Mouse (Mus musculus): Measurements from ENCODE around the gene Faf1.
"Not testable (repeated sequence)": the region's sequence is repeated elsewhere in the genome, so short reads cannot be mapped to it uniquely, and the experiment has no call there.

Faf1 gene

DNA sequence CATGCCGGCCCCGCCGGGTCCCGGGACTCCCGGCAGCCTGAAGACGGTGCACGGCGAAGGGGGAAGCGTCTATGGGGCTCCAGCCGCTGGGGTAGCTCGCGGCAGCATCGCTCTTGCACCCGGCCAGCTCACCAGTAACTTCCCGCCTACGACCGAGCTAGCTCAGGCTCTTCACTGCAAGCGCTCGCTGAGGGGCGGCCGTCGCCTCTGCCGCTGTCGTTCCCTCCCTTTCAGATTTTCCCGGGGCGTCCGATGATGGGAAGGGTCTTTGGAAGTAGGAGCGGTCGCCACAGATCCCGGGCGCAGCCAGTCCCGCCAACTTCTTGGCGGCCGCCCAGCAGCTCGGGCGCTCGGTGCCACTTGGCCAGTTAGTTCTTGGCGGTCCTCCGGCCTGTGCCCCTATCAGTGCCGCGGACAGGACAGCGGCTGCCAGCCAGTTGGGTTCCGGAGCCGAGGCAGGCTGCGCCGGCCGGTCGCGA, 10.4 kb upstream of the Faf1 start:
- DNase-seq (ENCODE audit: low read depth), result no peak

DNA sequence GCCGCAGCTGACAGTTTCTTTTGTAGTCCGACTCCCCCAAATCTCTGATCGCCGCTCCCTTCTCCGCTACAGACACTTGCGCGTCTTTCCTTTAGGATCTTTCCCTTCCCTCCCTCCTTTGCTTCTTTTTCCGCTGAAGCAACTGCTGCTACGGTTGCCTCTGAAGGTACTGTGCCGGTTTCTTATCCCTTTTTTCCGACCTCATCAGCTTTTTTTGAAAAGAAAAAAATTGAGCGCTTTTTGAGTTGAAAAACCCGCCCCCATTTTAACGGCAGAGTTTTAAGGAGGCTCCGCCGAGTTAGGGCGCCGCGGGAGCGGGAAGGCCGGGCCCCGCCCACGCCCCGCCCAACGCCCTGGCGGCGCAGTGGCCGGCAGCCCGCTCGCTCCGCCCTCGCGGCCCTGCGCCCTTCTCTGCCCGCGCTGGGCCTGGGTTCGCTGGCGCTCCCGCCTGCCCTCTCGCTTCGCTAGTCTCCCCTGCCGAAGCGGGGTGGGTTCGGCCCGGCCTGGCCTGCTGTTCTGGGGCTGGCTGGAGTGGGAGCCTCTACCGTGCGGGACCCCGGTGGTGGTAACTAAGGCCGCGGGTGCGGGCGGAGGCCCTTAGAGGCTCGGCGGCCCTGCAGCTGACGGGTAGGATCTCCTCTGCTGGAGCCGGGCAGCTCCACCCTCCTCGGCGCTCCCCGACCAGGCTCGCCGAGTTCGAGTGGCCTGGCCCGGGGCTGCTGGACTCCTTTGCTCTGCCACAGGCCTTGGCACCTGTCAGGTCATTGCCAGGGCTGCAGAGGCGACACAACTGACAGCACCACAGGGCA, 9.7 kb upstream of the Faf1 start, which contains the start of gene Cdkn2c:
Gene Cdkn2c, minus strand, starts transcription at position 729 of the 809 bp plus-strand sequence.
- DNase-seq (ENCODE audit: low read depth), result peak; percentile 87

DNA sequence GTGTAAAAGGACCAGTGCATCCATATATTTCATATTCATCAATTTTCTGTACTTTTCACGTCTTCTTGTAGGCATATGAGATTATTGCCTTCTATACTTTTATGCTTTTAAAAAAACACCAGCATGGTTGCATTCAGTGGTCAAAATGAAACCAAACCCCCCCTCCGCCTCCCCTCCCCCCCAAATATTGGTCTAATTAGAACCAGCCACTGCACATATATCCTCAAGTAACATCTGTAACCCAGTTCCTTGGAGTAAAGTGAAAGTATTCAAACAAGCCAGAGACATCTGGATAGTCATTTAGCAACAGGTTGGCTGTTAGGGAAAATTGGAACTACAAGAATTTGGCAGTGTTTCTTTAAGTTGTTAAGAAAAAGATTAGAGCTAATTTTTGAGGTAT, 8.9 kb upstream of the Faf1 start:
- DNase-seq (ENCODE audit: low read depth), result peak; percentile 57

DNA sequence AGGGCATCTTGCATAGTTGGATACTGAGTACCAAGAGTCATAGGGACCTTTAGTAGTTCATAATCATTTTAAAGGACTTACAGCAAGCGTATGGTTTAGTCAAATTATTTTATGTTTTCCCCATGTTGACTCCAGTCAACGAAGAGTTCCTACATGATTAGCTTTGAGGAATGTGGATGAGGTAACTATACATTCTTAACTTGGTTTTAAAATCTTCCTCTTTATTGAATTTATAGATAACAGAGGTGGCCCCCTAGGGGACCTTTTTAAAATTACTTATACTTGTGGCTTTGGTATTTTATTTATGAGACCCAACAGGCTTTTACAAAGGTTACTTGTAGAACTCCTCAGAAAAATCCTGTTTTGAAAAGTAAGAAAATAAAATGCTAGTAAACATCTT, 6.2 kb upstream of the Faf1 start:
- DNase-seq (ENCODE audit: low read depth), result peak; percentile 77

DNA sequence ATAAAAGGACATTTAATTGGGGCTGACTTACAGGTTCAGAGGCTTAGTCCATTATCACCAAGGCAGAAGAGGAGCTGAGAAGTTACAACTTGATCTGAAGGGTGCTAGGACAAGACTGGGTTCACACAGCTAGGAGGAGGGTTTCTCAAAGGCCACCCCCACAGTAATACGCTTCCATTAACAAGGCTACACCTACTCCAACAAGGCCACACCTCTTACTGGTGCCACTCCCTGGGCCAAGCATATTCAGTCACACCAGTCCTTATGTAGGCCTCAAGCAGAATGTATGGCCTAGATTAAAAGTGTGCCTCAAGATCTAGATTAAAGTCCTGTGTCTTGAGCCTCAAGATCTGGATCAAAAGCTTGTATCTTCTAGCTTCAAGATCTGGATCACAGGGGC, 4.4 kb upstream of the Faf1 start:
- DNase-seq (ENCODE audit: low read depth), result no peak

DNA sequence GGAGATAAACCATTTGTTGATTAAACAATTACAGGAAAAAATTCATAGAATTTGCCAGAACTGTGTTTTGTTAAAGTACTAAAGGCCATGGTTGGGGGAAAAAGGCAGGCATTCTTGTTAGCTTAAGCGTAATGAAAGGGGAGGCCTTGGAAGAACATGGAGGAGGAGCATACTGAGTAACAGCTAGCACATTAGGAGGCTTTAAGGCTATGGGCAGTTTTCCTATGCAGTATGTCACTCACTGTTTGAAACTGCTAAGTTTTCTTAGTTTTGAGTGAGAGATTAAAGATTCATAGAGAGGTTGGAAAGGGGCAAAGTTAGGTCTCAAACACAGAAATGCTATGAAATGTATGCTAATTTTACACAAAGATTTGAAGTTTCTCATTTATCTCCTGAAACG, 2.3 kb upstream of the Faf1 start:
- DNase-seq (ENCODE audit: low read depth), result peak; percentile 66

DNA sequence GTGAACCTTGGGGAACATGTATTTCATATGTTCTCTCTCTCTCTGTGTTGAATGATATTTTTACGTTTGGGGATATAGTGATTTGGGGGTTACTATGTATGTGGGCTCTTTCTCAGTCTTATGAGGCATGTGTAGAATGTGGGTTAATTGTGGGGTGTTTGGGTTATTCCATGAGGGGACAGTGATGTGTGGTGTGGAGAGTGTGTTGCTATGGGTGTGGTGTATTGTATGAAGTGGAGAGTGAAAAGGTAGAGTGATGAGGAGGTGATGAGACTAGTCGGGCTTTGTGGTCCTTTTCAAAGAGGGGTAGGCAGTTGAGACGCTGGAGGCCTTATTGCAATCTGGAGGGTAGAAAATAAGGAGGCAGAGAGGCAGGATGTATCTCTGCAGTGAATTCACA, 833 bp downstream of the Faf1 start:
- DNase-seq (ENCODE audit: low read depth), result no peak

DNA sequence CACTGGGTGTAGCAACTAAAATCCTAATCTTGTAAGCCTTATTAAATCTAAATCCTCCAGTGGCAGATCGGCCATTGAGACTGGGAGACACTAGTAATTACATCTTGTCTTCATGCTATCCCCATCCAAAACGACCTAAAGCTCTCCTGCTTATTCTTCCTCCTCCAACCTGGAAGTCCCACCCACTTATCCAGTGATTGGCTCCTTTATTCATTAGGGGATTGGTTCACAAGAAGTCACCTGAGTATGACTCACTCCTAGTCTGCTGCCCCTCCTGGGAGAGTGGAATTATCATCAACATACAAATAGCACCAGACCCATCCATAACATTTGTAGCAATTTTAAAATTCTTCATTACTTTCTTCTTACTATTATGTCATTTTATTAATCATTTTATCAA, 7.2 kb downstream of the Faf1 start:
- DNase-seq (ENCODE audit: low read depth), result no peak

DNA sequence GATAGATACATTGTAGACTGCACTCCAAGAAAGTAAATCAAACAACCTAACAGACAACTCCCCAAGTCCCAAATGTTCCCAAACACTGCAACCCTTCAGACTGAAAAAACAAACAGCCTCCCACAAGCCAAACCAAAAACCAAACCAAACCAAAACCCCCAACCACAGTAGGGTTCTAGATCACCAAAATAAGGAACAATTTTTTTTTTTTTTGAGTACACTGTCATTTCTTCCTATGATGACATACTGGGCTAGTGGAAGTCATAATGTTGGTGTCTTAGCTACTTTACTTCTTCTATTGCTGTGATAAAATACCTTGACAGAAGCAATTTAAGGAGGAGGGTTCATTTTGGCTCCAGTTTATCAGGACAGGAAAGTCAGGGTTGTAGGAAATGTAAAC, 16.3 kb downstream of the Faf1 start:
- peak; percentile 36 for DNase-seq (ENCODE audit: low read depth)

DNA sequence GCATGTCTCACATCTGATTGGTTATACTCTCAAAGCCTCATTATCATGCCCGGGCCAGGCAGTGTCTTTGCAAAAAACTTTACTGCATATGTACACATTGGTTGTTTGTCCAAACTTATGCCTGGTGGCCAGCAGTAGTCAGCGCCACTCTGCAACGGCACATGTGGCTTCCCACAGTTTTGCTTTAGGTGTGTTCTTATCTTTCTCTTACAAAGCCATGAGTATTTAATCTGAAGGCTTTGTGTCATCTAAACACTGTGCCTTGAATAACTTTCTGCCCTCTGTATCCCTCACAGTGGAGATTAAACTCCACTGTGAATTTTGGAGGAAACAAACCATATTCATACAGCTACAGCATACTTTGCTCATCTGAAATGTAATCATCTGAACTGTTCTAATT, 24.3 kb downstream of the Faf1 start:
- DNase-seq (ENCODE audit: low read depth), result not testable (repeated sequence)

DNA sequence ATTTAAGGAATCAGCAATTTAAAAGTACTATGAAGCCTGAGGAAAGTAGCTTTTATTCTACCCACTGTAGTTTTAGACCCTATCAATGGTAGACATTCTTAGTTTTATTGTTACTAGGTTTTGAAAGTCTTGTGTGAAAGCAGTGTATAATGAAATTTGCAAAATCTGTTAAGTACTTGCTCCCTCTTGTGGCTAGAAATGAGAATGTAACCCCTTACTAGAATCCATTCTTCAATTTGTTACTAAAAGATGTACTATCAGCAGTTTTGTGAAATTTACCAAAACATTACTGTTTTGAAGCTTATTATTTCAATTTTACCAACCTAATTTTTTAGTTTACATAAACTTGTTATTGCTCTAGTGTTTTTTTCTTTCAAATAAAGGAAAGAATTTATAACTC, 27.2 kb downstream of the Faf1 start:
- DNase-seq (ENCODE audit: low read depth), result peak; percentile 80

DNA sequence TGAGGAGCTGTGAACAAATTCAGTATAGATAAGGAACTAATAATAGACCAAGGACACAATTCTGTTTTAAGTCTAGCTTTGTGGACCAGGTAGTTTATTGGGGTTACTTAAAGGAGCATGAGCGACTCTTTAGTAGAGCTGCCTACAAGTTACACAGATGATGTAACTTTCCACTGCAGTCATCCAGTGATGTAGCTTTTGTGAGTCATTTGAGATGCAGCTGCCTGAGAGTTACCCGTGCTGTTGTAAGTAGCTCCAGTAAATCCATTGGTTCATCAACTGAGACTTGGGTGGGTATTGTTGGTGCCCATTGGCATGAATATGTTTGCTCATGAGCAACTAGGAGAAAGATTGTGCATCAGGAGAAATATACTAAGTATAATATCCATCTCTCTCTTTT, 29.0 kb downstream of the Faf1 start:
- DNase-seq (ENCODE audit: low read depth), result peak; percentile 74

DNA sequence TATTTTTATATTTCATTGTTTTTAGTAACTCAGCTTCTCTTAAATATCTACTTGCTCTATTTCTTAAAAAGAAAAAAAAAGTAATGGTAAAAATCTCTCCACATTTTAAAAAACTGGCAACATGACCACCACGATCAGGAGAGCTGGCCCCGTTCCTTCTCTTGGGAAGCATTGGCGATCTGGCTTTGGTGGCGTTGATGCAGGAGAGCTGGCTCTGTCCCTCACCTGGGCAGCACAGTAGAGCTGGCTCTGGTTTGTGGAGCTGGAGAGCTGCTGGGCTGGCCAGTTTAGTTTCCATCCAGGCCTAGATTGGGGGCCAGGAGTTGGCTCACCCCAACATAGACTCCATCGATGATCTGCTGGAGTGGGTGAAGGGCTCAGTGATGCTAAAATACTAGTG, 42.9 kb downstream of the Faf1 start:
- no peak for DNase-seq (ENCODE audit: low read depth)

DNA sequence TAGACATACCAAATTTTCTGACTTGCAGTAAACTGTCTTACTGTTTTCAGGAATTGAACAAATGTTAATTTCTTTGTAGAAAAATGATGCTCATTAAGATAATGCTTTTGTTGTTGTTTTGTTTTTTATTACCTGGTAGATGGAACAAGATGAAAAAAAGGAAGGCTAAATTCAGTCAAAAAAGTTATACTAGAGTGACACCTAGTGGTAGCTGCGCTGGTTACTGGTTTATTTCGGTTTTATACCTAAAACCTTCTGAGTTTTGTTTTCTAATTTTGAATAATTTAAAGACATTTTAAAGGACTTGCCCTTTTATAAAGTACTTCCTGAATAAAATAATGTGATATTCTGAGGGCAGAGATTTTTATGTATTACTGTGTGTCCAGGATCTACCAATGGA, 52.9 kb downstream of the Faf1 start:
- peak; percentile 74 for DNase-seq (ENCODE audit: low read depth)

DNA sequence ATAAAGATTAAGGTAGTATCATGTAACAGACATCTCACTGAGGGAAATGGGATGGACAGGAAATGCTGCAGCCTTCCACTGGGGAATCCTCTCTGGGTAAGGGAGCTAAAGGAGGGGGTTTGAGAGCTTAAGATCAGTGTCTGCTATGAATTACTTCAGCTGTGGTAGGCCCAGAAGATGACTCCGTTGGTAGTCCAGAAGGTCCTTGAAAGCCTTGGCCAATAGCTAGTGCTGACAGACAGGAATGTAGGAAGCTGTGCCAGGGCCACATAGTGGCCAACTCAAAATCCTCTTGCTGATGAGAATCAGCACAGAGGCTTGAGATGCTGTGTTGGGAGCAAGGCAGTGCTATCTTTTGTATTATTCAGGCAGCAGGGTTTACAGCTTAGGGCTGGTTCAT, 59.4 kb downstream of the Faf1 start:
- DNase-seq (ENCODE audit: low read depth), result no peak

DNA sequence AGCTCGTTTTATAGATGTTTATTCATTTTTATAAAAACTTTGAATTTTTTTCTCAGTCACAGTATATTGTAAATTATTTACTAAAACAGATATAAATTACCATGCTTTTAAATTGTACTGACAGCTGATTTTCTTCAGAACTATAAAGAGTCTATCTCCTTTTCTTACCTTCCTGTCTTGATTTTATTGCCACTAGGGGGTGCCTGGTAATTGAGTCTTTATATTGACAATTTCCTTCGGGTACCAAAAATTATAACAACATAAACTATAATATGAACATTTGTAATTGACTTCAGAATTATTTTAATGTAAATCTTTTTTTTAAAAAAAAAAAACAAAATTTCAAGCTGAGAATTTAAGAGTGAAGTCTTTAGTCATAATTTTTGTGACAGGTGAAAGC, 67.6 kb downstream of the Faf1 start:
- DNase-seq (ENCODE audit: low read depth), result peak; percentile 24

DNA sequence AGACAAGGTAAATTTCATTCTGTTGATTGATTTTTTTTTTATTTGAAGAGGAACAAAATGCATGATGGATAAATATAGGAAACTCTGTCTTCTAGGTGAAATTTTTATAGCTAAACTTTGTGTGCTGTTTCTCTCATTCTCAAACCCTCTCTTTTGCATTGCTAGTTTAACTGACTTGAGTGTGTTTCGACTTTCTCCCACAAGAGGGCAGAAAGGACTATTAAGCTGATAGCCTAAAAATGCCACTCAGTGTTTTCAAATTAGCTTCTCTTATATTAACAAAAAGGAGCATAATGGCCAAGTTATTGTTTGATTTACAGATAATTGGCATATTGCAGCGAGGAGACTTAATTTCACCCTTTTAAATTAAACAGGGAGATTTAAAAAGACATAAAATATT, 82.6 kb downstream of the Faf1 start:
- peak; percentile 75 for DNase-seq (ENCODE audit: low read depth)

DNA sequence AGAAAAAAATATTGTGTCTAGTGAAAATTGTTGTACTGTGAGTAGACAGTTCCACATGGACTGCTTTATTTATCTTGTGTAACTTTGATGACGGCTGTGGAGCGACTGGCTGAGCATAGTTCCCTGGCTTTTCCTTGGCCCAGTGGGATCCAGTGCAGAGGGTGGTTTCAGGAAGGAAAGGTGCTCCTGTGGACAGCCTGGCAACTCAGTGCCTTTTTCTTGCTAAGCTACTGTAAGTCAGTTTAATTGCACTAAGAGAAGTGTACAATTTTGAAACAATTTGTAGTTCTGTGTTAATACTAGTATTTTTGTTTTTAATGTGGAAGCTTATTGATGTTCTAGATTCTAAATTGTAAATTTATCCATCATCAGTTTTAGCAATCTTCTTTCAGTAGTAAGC, 83.5 kb downstream of the Faf1 start:
- no peak for DNase-seq (ENCODE audit: low read depth)

DNA sequence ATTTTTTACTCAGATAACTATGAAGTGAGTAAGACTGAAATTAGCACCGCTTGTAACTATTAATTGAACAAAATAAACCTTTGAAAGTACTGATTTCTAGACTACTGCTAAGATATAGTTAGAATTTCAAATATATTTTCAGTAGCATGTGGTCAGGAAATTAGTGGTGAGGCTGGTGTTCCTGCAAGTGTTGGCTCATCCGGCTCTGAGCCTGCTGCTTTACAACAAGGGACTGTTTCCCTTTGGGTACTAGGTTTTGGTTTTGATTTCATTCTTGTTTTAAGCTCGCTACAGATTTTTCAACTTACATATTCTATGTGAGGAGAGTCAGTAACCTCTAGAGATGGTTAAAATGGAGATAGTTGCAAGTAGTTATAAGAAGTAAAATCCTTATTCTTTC, 84.1 kb downstream of the Faf1 start:
- DNase-seq (ENCODE audit: low read depth), result peak; percentile 85

DNA sequence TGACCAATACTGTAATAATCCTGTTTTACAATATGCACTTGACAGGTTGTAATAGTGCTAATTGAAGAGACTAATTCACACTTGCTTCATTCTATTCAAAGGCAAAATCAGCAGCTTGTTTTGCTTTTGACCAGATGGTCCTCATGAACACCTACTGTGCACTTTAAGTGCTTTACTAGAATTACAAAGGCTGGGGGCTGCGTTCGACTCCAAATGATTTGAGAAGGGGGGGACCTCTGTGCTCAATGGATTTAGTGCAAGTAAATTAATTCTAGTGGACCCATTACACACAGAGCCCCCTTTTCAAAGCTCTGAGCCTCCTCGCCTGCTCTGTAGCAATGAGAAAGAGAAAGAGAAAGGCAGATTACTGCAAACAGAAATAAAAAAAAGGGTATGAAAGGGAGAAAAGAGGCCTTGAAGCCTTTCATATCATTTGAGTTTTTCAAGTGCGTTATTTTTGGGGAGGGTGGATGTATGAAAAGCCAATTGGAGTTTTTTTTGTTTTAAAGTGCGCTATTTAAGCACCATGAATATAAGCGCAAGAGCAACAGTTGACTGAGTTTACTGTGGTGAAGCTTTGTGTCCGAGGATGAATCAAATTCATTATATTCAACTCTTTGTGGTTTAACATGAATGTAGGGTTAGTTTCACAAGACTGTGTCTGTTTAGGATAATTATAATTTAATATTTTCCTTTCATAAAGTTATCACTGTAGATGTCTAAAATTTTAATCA, 86.5 kb downstream of the Faf1 start:
- DNase-seq (ENCODE audit: low read depth), result peak; percentile 11

DNA sequence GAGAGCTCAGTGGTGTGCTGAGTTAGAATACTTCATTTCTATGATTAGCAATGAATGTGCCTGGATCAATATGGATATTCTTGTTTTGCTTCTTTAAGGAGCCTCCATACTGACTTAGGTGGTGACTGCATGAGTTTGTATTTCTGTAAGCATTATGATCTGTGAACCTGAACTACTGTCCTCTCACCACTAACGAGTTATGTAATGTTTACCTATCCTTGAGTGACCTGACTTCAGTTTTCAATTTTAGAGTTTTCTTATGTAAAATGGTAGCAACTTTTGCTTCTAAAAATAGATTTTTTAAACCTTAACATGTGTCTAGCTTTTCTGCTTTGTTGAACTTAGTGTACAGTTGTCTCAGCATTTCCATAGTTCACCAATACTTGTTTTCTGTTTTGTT, 92.7 kb downstream of the Faf1 start:
- DNase-seq (ENCODE audit: low read depth), result no peak

DNA sequence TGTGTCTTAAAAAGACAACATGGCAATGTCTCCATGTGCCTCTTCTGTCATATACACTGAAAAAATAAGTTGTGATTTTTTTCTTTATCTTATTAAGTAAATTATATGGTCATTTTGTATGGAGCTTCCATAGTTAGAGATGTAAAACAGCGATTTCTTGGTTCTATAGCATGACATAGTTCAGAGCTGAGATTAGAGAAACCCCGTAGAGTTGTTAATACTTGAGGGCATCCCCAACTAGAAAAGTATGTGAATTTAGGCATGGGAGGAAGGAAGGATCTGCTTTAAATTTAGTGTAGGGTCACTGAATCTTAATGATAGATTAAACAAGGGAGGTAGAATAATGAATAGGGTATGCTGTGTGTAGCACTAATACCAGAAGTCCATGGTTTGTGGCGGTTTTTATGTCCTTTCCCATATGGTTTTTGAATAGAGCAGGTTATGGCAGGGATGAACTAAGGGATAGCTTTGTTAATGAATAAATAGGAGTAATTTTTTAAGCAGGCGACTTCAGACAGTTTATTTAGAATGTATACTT, 106.3 kb downstream of the Faf1 start:
- DNase-seq (ENCODE audit: low read depth), result no peak

DNA sequence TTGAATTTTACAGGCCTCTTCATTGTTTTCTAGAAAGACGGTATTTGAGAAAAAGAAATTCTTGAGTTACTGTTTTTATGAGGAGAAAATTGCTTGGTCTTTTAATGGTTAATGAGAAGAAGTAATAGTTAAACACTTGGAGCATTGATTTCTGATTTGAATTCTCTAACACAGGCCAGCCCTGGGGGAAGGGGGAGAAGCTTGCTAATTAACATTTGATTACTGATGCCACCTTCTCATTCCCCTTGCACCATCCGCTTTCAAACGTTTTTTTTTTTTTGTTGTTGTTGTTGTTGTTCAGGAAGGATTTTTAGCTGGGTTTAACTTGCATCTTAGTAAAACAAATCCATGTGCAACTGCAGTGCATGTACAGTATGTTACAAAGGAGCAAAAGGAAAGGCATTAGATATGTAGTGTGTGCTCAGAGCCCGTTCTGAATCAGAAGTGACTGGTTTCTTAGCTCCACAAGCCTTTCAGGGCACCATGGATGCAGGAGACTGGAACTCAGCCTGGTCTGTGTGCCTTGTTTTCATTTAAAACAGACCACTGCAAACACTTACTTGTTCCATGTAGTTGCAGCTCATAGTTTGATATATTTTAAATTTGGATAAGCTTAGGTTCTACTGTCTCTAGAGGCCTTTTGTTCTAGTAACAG, 113.1 kb downstream of the Faf1 start:
- no peak for DNase-seq (ENCODE audit: low read depth)
